Mouse (Mus musculus): Measurements from ENCODE around the gene Gm10972.

DNA sequence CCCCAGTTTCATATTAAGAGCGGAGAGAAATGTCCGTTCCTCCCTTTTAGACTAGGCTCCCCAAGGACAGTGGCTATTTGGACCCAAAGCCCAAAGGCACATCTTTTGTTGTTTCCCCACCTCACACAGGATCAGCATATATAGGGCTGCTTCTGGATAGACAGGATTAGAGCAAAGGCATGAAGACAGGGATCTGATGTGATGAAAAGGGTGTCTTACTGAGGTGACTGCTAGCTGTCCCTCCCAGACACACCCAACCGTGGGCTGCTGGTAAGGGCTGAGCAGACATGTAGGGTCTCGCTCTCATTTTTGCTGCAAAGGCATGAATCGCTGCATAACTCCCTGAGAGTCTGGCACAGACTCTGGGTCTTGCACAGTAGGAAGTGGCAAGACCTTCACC, 14.2 kb upstream of the Gm10972 start:
- TF ChIP-seq POLR2A (IDR thresholded peaks at IDR 0.05; ENCODE audit: low read depth, low read length) (no peak), CTCF (conservative IDR thresholded peaks at IDR 0.05; ENCODE audit: insufficient read depth, insufficient read length, low read depth, low read length) (no peak)
